ENCODE assay signal across 9 mouse cellular contexts in the genomic region with DNA sequence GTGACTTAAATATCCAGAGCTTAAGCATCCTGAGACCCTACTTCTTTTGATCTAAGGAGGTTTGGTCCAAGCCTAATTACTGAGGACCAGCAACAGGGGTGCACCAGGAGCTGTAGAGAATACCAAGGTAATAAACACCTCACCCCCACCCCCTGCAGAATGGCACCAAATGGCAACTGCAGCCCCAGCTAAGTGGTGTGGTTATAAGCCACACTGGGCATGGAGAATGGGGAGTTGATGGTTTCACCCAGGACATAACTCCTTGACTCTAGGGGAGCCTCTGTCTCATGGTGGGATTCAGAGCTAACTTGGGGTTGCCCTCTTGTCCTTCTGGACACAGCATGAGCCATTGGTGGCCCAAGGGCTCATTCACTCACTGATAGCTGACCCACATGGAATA. TPM values are rescaled to one million over a fixed set of nuclear protein-coding genes. Genes with fewer than 3 reads are reported as not detected.
A peak's percentile ranks its signal among the peaks of the same experiment; 100 is the strongest.
DNase-seq lines count a peak whose midpoint lies in the region; ATAC-seq lines count a peak whose summit lies in the region.
"Had no signal": no experiment of that assay in that cellular context is flagged by ENCODE, and none has a peak within 500 bp of the region (broad histone marks: within the 10 kb centered on the region; RNA-seq: fewer than 3 reads in every experiment).

No protein-coding gene starts in this region.

- H3K27ac ChIP-seq in hindbrain, embryonic 10.5 days, result no peak overlapping the region
- no peak overlapping the region for H3K27ac ChIP-seq in hindbrain, embryonic 12.5 days
- H3K27ac ChIP-seq in embryonic facial prominence, embryonic 13.5 days, result no peak overlapping the region
- H3K27ac ChIP-seq in macrophage, result peak overlapping the region; percentile 92

- peaks cover 33% of the 10 kb centered on the region; the same call in 1 of the 2 replicates for H3K79me2 ChIP-seq in macrophage (ENCODE audit: inconsistent target)

- H3K9ac ChIP-seq in hindbrain, embryonic 12.5 days, result no peak overlapping the region
- H3K9ac ChIP-seq in embryonic facial prominence, embryonic 13.5 days, result no peak overlapping the region

- H3K27me3 ChIP-seq in hindbrain, embryonic 10.5 days (ENCODE audit: insufficient read depth, poor library complexity, severe bottlenecking), result peaks cover 50% of the 10 kb centered on the region
- H3K27me3 ChIP-seq in hindbrain, embryonic 12.5 days, result peaks cover 31% of the 10 kb centered on the region
- H3K27me3 ChIP-seq in embryonic facial prominence, embryonic 13.5 days, result peaks cover 18% of the 10 kb centered on the region

- no peak for ATAC-seq in hindbrain, embryonic 12.5 days (ENCODE audit: low FRiP score)
- ATAC-seq in embryonic facial prominence, embryonic 13.5 days (ENCODE audit: insufficient number of reproducible peaks, insufficient read depth, low FRiP score, low TSS enrichment, low read depth), result no peak
- ATAC-seq in frontal cortex, adult (ENCODE audit: low TSS enrichment), result no peak

- no peaks in the 10 kb centered on the region for H3K9me3 ChIP-seq in hindbrain, embryonic 10.5 days
- H3K9me3 ChIP-seq in hindbrain, embryonic 12.5 days (replicated peaks), result no peaks in the 10 kb centered on the region
- H3K9me3 ChIP-seq in embryonic facial prominence, embryonic 13.5 days, result no peaks in the 10 kb centered on the region

- no peak overlapping the region; the same call in 1 of the 2 replicates for H3K4me2 ChIP-seq in hindbrain, embryonic 12.5 days (replicated peaks)
- no peak overlapping the region for H3K4me2 ChIP-seq in embryonic facial prominence, embryonic 13.5 days

- peak; percentile 58 for DNase-seq in cerebellum, adult 11-12 months
- no peak for DNase-seq in cerebellum, postnatal 10 days
- no peak for DNase-seq in hindbrain, embryonic 10.5 days (ENCODE audit: low spot score)
- DNase-seq in right cerebral cortex, postnatal 25 days, result no peak
- DNase-seq: heart, postnatal 36 days had no signal

- no peaks in the 10 kb centered on the region for H3K36me3 ChIP-seq in hindbrain, embryonic 10.5 days
- no peaks in the 10 kb centered on the region for H3K36me3 ChIP-seq in hindbrain, embryonic 12.5 days
- H3K36me3 ChIP-seq in embryonic facial prominence, embryonic 13.5 days, result peaks cover 12% of the 10 kb centered on the region
- peaks cover 32% of the 10 kb centered on the region for H3K36me3 ChIP-seq in macrophage (ENCODE audit: inconsistent target)

- H3K4me1 ChIP-seq in hindbrain, embryonic 10.5 days (replicated peaks), result peaks cover 29% of the 10 kb centered on the region
- H3K4me1 ChIP-seq in hindbrain, embryonic 12.5 days, result peaks cover 11% of the 10 kb centered on the region; the same call in 1 of the 2 replicates
- H3K4me1 ChIP-seq in embryonic facial prominence, embryonic 13.5 days, result peaks cover 11% of the 10 kb centered on the region

- peak overlapping the region; percentile 78; the same call in 1 of the 2 replicates for H3K4me3 ChIP-seq in hindbrain, embryonic 10.5 days
- no peak overlapping the region for H3K4me3 ChIP-seq in hindbrain, embryonic 12.5 days
- H3K4me3 ChIP-seq in embryonic facial prominence, embryonic 13.5 days, result peak overlapping the region; percentile 70; the same call in 1 of the 2 replicates
- no peak overlapping the region for H3K4me3 ChIP-seq in macrophage (ENCODE audit: inconsistent target)

RNA-seq across cellular contexts. Expression of a gene that starts 1.0 kb away (rescaled TPM):
- 8.0 and 9.4 TPM in 2 replicates for polyA plus RNA-seq in hindbrain, embryonic 10.5 days (2016; fragmentation: Nextera tagmentation; extraction: Ambion mirVana)
- polyA plus RNA-seq in hindbrain, embryonic 12.5 days (2016; fragmentation: Nextera tagmentation; extraction: Ambion mirVana), result 6.8 and 10.0 TPM in 2 replicates
- 7.0 and 8.2 TPM in 2 replicates for polyA plus RNA-seq in embryonic facial prominence, embryonic 13.5 days (2015; fragmentation: Nextera tagmentation; extraction: Ambion mirVana)
- 10 to 100 TPM in 25 of 26 experiments, 1 to 10 TPM in 1; 6.3 to 87.7 (median 36.8) TPM for total RNA-seq in macrophage (2018; cell fraction: chromatin; rRNA removed)
- 10 to 100 TPM in 12 of 26 experiments, 1 to 10 TPM in 14; 3.5 to 20.3 (median 7.5) TPM for total RNA-seq in macrophage (2018; cell fraction: cytosol; rRNA removed)
- total RNA-seq in macrophage (2018; cell fraction: nucleus; rRNA removed), result 10 to 100 TPM in 24 of 26 experiments, 1 to 10 TPM in 2; 6.9 to 51.7 (median 23.0) TPM
- polyA plus RNA-seq in macrophage (2018), result 3.8 to 11.4 TPM (median 5.9 TPM) in 3 replicates

RNA-seq across cellular contexts. Expression of a gene that starts 40.2 kb away (rescaled TPM):
- 3.9 and 5.8 TPM in 2 replicates for polyA plus RNA-seq in hindbrain, embryonic 10.5 days (2016; fragmentation: Nextera tagmentation; extraction: Ambion mirVana)
- polyA plus RNA-seq in hindbrain, embryonic 12.5 days (2016; fragmentation: Nextera tagmentation; extraction: Ambion mirVana), result 10.6 and 12.1 TPM in 2 replicates
- 13.6 and 14.7 TPM in 2 replicates for polyA plus RNA-seq in embryonic facial prominence, embryonic 13.5 days (2015; fragmentation: Nextera tagmentation; extraction: Ambion mirVana)
- 10 to 100 TPM in 24 of 26 experiments, 1 to 10 TPM in 2; 4.5 to 67.9 (median 27.2) TPM for total RNA-seq in macrophage (2018; cell fraction: chromatin; rRNA removed)
- total RNA-seq in macrophage (2018; cell fraction: cytosol; rRNA removed), result 100 to 1,000 TPM in 1 of 26 experiments, 10 to 100 TPM in 25; 23.9 to 104 (median 44.7) TPM
- 10 to 100 TPM; 15.6 to 85.3 (median 32.2) TPM for total RNA-seq in macrophage (2018; cell fraction: nucleus; rRNA removed)
- 38.4 to 80.5 TPM (median 38.6 TPM) in 3 replicates for polyA plus RNA-seq in macrophage (2018)

Comparison
In these comparisons a context has a peak if more than half of its experiments do, and no peak if none do; other contexts are left out.
1. H3K4me3 ChIP-seq: peak in hindbrain, embryonic 10.5 days (single experiment) and embryonic facial prominence, embryonic 13.5 days (single experiment); none in hindbrain, embryonic 12.5 days (single experiment) and macrophage (single experiment).